8 mouse cellular contexts compared by ENCODE assay signal in genomic region chr2:131053851-131054645, GRCm38 (mm10). TPM values are rescaled to one million over a fixed set of nuclear protein-coding genes. Genes with fewer than 3 reads are reported as not detected.
DNase-seq lines count a peak whose midpoint lies in the region; ATAC-seq and TF ChIP-seq lines count a peak whose summit lies in the region.

No protein-coding gene starts in this region.

- no peak overlapping the region for H3K9ac ChIP-seq in heart, postnatal 0 days (replicated peaks; ENCODE audit: low read depth, low read length)
- peak overlapping the region; percentile 21; the same call in 1 of the 2 replicates for H3K9ac ChIP-seq in midbrain, embryonic 12.5 days (replicated peaks)

- H3K4me2 ChIP-seq in heart, postnatal 0 days (ENCODE audit: low read depth, low read length) = peak overlapping the region; percentile 37
- peak overlapping the region; percentile 47 for H3K4me2 ChIP-seq in midbrain, embryonic 12.5 days (replicated peaks)

- 4% methylated on average over 45 of the region's 45 CpGs for WGBS in heart, postnatal 0 days
- 2% methylated on average over 45 of the region's 45 CpGs for WGBS in midbrain, embryonic 12.5 days

- DNase-seq in embryo, embryonic 10 days (ENCODE audit: low spot score) = peak; percentile 58
- DNase-seq in embryo, embryonic 9.5 days (ENCODE audit: extremely low spot score) = no peak
- peak; percentile 49 for DNase-seq in MN1 (ENCODE audit: low spot score)
- DNase-seq in heart, postnatal 0 days (ENCODE audit: low spot score) = no peak
- no peak for DNase-seq in layer of hippocampus, adult 9-10 months (ENCODE audit: low spot score)
- no peak for DNase-seq in layer of hippocampus, postnatal 10 days (ENCODE audit: low spot score in 2 of 2)
- no peak for DNase-seq in left cerebral cortex, adult 2 months (ENCODE audit: extremely low spot score in 1 of 2, low spot score in 2 of 2)

- H3K27ac ChIP-seq in heart, postnatal 0 days (ENCODE audit: low read depth) = no peak overlapping the region
- no peak overlapping the region for H3K27ac ChIP-seq in midbrain, embryonic 12.5 days (replicated peaks)
- H3K27ac ChIP-seq in left cerebral cortex, adult 2 months = no peak overlapping the region

- H3K9me3 ChIP-seq in heart, postnatal 0 days (replicated peaks; ENCODE audit: control insufficient read depth, low read length) = no peaks in the 10 kb centered on the region
- no peaks in the 10 kb centered on the region for H3K9me3 ChIP-seq in midbrain, embryonic 12.5 days

- intact Hi-C loops in left cerebral cortex, adult 2 months (cut with DNase I) = no loop called here

- H3K4me1 ChIP-seq in heart, postnatal 0 days (ENCODE audit: control insufficient read depth, insufficient read depth) = peaks cover under 1% of the 10 kb centered on the region; the same call in 1 of the 2 replicates
- H3K4me1 ChIP-seq in midbrain, embryonic 12.5 days = peaks cover 21% of the 10 kb centered on the region

- TF ChIP-seq CTCF in heart, postnatal 0 days (IDR thresholded peaks at IDR 0.05; ENCODE audit: low read depth) = no peak
- no peak for TF ChIP-seq CTCF in left cerebral cortex, adult 2 months (IDR thresholded peaks at IDR 0.05)

- no peak for TF ChIP-seq EP300 in heart, postnatal 0 days (IDR thresholded peaks at IDR 0.05; ENCODE audit: low read depth)

- no peaks in the 10 kb centered on the region for H3K36me3 ChIP-seq in heart, postnatal 0 days (replicated peaks; ENCODE audit: control insufficient read depth, insufficient read depth, low read length)
- H3K36me3 ChIP-seq in midbrain, embryonic 12.5 days = no peaks in the 10 kb centered on the region

- peak overlapping the region; percentile 33 for H3K4me3 ChIP-seq in heart, postnatal 0 days (ENCODE audit: low read depth, low read length)
- H3K4me3 ChIP-seq in midbrain, embryonic 12.5 days = peak overlapping the region; percentile 31
- no peak overlapping the region; the same call in 1 of the 2 replicates for H3K4me3 ChIP-seq in left cerebral cortex, adult 2 months

- H3K27me3 ChIP-seq in heart, postnatal 0 days (ENCODE audit: control insufficient read depth, insufficient read depth, low read length) = peaks cover 42% of the 10 kb centered on the region
- peaks cover 75% of the 10 kb centered on the region for H3K27me3 ChIP-seq in midbrain, embryonic 12.5 days

- no peak for ATAC-seq in heart, postnatal 0 days (ENCODE audit: insufficient read depth, low read depth)
- ATAC-seq in midbrain, embryonic 12.5 days (ENCODE audit: low FRiP score, low read depth) = no peak

RNA-seq across cellular contexts. Expression of gene Adam33, which starts 9.6 kb away (rescaled TPM):
- total RNA-seq in heart, postnatal 0 days (2014; rRNA removed; ENCODE audit: low replicate concordance) = 9.4 and 10.3 TPM in 2 replicates
- 4.8 and 5.2 TPM in 2 replicates for polyA plus RNA-seq in heart, postnatal 0 days (2015; fragmentation: Nextera tagmentation; extraction: Ambion mirVana)
- 2.0 and 2.1 TPM in 2 replicates for polyA plus RNA-seq in midbrain, embryonic 12.5 days (2016; fragmentation: Nextera tagmentation; extraction: Ambion mirVana)
- total RNA-seq in layer of hippocampus, postnatal 10 days (2021) = 1 to 10 TPM; 1.1 to 1.4 TPM
- 1 to 10 TPM; 8.9 to 9.6 TPM for total RNA-seq in left cerebral cortex, adult 2 months (2021)

RNA-seq across cellular contexts. Expression of gene Gfra4, which starts 11.2 kb away (rescaled TPM):
- 0.19 and 10.7 TPM in 2 replicates for total RNA-seq in heart, postnatal 0 days (2014; rRNA removed; ENCODE audit: low replicate concordance)
- 2.2 and 2.9 TPM in 2 replicates for polyA plus RNA-seq in heart, postnatal 0 days (2015; fragmentation: Nextera tagmentation; extraction: Ambion mirVana)
- 5.9 and 6.8 TPM in 2 replicates for polyA plus RNA-seq in midbrain, embryonic 12.5 days (2016; fragmentation: Nextera tagmentation; extraction: Ambion mirVana)
- 10 to 100 TPM; 38.7 to 40.0 TPM for total RNA-seq in layer of hippocampus, postnatal 10 days (2021)
- total RNA-seq in left cerebral cortex, adult 2 months (2021) = 10 to 100 TPM; 50.3 to 55.3 TPM

RNA-seq across cellular contexts. Expression of gene Siglec1, which starts 32.5 kb away (rescaled TPM):
- 2.2 and 3.4 TPM in 2 replicates for total RNA-seq in heart, postnatal 0 days (2014; rRNA removed; ENCODE audit: low replicate concordance)
- 0.20 and 0.27 TPM in 2 replicates for polyA plus RNA-seq in heart, postnatal 0 days (2015; fragmentation: Nextera tagmentation; extraction: Ambion mirVana)
- 0.13 and 0.27 TPM in 2 replicates for polyA plus RNA-seq in midbrain, embryonic 12.5 days (2016; fragmentation: Nextera tagmentation; extraction: Ambion mirVana)
- under 1 TPM; 0.50 to 0.51 TPM for total RNA-seq in layer of hippocampus, postnatal 10 days (2021)
- under 1 TPM; 0.44 to 0.45 TPM for total RNA-seq in left cerebral cortex, adult 2 months (2021)

Comparison
In these comparisons a context has a peak if more than half of its experiments do, and no peak if none do; other contexts are left out.
1. DNase-seq: peak in embryo, embryonic 10 days (single experiment) and MN1 (single experiment); none in embryo, embryonic 9.5 days (single experiment), heart, postnatal 0 days (single experiment), layer of hippocampus, adult 9-10 months (single experiment), layer of hippocampus, postnatal 10 days (0 of 2) and left cerebral cortex, adult 2 months (0 of 2).